In genomic region chr5:122731991-122732673, GRCm38 (mm10) we compare ENCODE assay signal across 8 mouse cellular contexts. TPM values are rescaled to one million over a fixed set of nuclear protein-coding genes. Genes with fewer than 3 reads are reported as not detected.
DNase-seq lines count a peak whose midpoint lies in the region; ATAC-seq and TF ChIP-seq lines count a peak whose summit lies in the region.

No protein-coding gene starts in this region.

- ATAC-seq in lung, postnatal 0 days: peak; percentile 81

- no peaks in the 10 kb centered on the region for H3K9me3 ChIP-seq in lung, postnatal 0 days (ENCODE audit: low read length)

- no peaks in the 10 kb centered on the region for H3K4me1 ChIP-seq in lung, postnatal 0 days (ENCODE audit: insufficient read depth, low read depth, low read length)

- H3K9ac ChIP-seq in lung, postnatal 0 days (replicated peaks; ENCODE audit: low read depth): no peak overlapping the region

- no peak for TF ChIP-seq EP300 in lung, postnatal 0 days (IDR thresholded peaks at IDR 0.05)

- DNase-seq in layer of hippocampus, adult 9-11 months: peak; percentile 73
- DNase-seq in layer of hippocampus, adult 9-10 months (ENCODE audit: low spot score): no peak
- peak; percentile 42 to 59 for DNase-seq in heart, adult 18-20 months
- DNase-seq in kidney, adult 9 months: peak; percentile 26
- peak; percentile 81 for DNase-seq in lung, postnatal 0 days (ENCODE audit: low spot score)
- peak; percentile 62 for DNase-seq in thymus, postnatal 25 days
- no peak for DNase-seq in Muller cell, postnatal 12 days (ENCODE audit: inconsistent ontology term)
- DNase-seq in ovary, adult 18-20 months (ENCODE audit: low spot score): no peak

- peak overlapping the region; percentile 39 for H3K27ac ChIP-seq in lung, postnatal 0 days (ENCODE audit: low read length)

- peak overlapping the region; percentile 17; the same call in 1 of the 2 replicates for H3K4me2 ChIP-seq in lung, postnatal 0 days (replicated peaks; ENCODE audit: low read depth, low read length)

- no peaks in the 10 kb centered on the region for H3K36me3 ChIP-seq in lung, postnatal 0 days (ENCODE audit: insufficient read depth, low read length)

- H3K4me3 ChIP-seq in lung, postnatal 0 days (ENCODE audit: low read depth, low read length): no peak overlapping the region

- no peak for TF ChIP-seq CTCF in lung, postnatal 0 days (IDR thresholded peaks at IDR 0.05)

- H3K27me3 ChIP-seq in lung, postnatal 0 days (replicated peaks; ENCODE audit: insufficient read depth, low read length): no peaks in the 10 kb centered on the region

- WGBS in lung, postnatal 0 days: 5% methylated on average over 15 of the region's 15 CpGs

RNA-seq across cellular contexts. Expression of gene P2rx4, which starts 24.8 kb away (rescaled TPM):
- 10 to 100 TPM; 21.4 to 21.5 TPM for total RNA-seq in heart, adult 18-20 months (2021)
- polyA plus RNA-seq in lung, postnatal 0 days (2015; fragmentation: Nextera tagmentation; extraction: Ambion mirVana): 57.8 and 61.1 TPM in 2 replicates

RNA-seq across cellular contexts. Expression of gene Camkk2, which starts 47.1 kb away (rescaled TPM):
- 10 to 100 TPM in 1 of 2 experiments, 1 to 10 TPM in 1; 8.6 to 12.1 TPM for total RNA-seq in heart, adult 18-20 months (2021)
- polyA plus RNA-seq in lung, postnatal 0 days (2015; fragmentation: Nextera tagmentation; extraction: Ambion mirVana): 29.2 and 29.6 TPM in 2 replicates

Comparison
In these comparisons a context has a peak if more than half of its experiments do, and no peak if none do; other contexts are left out.
1. DNase-seq: peak in layer of hippocampus, adult 9-11 months (single experiment), heart, adult 18-20 months (2 of 2), kidney, adult 9 months (single experiment), lung, postnatal 0 days (single experiment) and thymus, postnatal 25 days (single experiment); none in layer of hippocampus, adult 9-10 months (single experiment), Muller cell, postnatal 12 days (single experiment) and ovary, adult 18-20 months (single experiment).